Mouse (Mus musculus) brain, adult 2 months (tissue): ENCODE measurements around the gene Ubl4b.

ENCODE experiments used
- DNase-seq: peaks from one replicate; pipeline ENCODE4 v3.0.0; 2011; ENCODE audit warnings: low read depth, low spot score

Ubl4b gene

GRCm38 (mm10) chr3:107524547-107524946 is 30.3 kb downstream of the Ubl4b start:
- no peak for DNase-seq

- DNase-seq, result no peak
Observed at GRCm38 (mm10) chr3:107520931-107521330, 33.9 kb downstream of the Ubl4b start.

DNA sequence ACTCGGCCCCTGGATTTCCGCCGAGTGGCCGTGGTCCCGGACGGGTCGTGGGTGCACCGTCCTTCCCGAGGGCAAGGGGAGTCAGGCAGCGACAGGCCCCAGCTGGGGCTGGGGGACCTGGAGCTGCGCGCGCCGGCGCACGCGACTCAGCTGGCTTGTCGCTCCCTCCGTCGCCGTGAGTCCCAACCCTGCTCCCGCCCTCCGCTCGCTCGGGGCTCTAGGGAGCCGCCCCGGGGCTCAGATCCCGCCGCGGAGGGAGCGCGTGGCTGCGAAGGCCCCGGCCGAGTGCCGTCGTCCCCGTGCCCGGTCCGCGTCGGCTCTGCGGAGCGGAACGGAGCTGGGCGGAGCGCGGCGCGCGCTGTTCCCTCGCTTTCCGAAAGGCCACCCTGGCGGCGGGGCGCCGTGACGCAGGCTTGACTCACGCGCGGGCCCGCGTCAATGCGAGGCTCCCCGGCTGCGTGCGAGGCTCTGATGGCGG is 37.2 kb downstream of the Ubl4b start, which contains the start of gene Slc6a17:
Gene Slc6a17 (minus strand): TSS at position 388 of the 478 bp plus-strand sequence.
- DNase-seq, result peak; percentile 94

- peak; percentile 88 for DNase-seq
Observed at GRCm38 (mm10) chr3:107516776-107517630, 37.9 kb downstream of the Ubl4b start.

GRCm38 (mm10) chr3:107515989-107516388 is 38.9 kb downstream of the Ubl4b start:
- peak; percentile 90 for DNase-seq

- no peak for DNase-seq
Observed at GRCm38 (mm10) chr3:107511416-107511815, 43.5 kb downstream of the Ubl4b start.

DNA sequence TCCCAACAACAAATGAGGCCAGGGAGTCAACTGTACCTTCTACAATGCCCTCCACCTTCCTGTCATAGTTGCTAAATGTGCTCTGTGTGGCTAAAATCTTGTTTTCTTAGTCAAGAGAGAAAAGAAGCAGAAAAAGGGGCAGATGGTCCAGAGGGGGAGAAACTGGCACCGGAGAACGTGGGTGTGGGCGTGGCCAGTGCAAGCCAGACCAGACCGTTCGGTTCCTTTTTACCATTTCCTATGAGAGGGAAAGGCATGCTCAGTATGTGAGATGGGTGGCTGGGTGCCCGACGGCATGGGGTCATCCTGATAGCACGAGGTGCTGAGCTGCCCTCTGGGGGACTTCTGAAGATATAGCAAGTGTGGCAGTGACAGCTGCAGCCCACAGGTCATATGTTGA is 46.2 kb downstream of the Ubl4b start:
- DNase-seq, result peak; percentile 77

- no peak for DNase-seq
Observed at GRCm38 (mm10) chr3:107507966-107508365, 46.9 kb downstream of the Ubl4b start.

DNA sequence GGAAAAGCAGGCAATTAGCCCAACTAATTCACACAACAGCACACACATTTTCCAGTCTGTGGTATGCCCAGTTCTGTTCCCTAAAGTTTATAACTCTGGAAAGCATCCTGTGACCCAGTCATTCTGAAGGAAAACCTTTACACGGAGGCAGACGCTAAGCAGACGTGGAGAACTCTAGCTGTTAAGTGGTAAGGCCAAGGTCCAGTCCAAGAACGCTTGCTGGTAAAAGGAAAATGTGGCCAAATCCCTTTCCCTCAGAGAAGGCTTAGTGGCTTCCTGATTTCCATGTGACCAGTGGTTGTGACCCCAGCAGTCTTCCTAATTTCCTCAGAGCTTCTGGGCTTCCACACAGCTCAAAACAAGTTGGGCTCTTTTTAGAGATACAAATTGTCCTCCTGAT is 48.3 kb downstream of the Ubl4b start:
- no peak for DNase-seq

DNA sequence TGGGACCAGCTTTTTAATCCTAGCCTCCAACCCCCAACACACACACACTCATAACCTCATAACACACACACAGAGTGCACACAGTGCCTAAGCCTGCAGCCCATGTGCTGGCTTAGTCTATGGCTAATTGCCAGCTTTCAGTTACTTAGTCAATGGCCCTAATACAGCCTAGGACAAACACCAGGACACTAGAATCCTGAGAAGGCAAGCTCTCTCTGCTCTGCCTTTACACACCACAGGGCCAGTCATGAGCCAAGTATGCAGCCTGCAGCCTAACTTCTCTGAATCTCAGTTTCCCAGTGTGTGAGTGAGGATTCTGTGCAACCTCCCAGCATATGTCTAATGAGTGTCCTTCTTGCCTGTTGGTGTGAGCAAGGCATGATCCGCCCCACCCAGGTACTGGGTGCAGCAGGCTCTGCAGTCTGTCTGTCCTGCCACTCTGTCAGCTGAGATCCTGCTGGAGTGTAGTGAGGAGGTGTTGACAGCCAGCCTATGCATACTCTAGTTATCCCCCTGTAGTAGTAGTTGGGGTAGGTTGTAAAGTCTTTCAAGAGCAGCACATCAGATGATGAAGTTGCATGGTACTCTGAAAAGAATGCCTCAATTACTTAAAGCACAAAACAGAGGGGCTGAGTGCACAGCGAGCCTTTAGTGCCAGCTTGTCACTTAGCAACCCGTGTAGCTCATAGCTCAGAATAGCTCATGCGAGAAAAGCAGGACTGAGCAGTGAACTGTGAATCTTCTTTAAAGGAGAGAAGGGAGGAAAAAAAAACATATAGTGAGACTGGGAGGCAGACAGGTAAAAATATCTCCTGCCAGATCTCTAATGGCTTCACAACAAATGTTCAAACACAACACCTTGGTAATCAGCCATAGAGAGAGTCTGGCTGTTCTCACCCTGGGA is 49.2 kb downstream of the Ubl4b start:
- peak; percentile 93 for DNase-seq

DNA sequence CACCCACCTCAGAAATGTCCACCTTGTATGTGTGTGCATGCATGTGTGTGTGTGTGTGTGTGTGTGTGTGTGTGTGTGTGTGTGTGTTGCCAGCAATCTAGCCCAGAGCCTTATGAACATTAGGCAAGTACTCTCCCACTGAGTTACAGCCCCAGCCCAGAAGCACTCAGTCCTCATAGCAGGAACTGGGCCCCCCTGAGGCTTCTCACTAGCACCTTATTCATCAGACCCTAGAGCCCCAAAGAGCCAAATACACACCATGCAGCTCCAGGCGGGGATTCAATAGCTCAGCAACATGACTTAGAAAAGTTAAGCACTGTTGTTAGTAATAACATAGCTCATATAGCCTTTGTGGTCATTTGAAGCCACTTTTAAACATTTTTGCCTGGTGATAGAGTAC is 50.3 kb downstream of the Ubl4b start:
- DNase-seq, result no peak

GRCm38 (mm10) chr3:107503716-107504115 is 51.2 kb downstream of the Ubl4b start:
- DNase-seq, result peak; percentile 37
